In genomic region chr10:41385506-41386221, GRCm38 (mm10) we compare ENCODE assay signal across 7 mouse cellular contexts.
DNase-seq lines count a peak whose midpoint lies in the region.

No protein-coding gene starts in this region.

- DNase-seq in right cerebral cortex, postnatal 14 days: peak; percentile 12
- no peak for DNase-seq in right cerebral cortex, postnatal 4 days
- DNase-seq in c-Kit-positive CD71-positive TER-119-positive erythroid progenitor cells, embryonic 14.5 days (ENCODE audit: low spot score): peak; percentile 13
- peak; percentile 6 for DNase-seq in layer of hippocampus, adult 9-10 months (ENCODE audit: low spot score)
- peak; percentile 59 to 86 for DNase-seq in natural killer cell, adult 2 months (ENCODE audit: low spot score in 2 of 2)
- no peak for DNase-seq in ovary, postnatal 10 days (ENCODE audit: low spot score)
- no peak for DNase-seq in cerebellum, adult 11 months

Comparison
In these comparisons a context has a peak if more than half of its experiments do, and no peak if none do; other contexts are left out.
1. DNase-seq: peak in right cerebral cortex, postnatal 14 days (single experiment), c-Kit-positive CD71-positive TER-119-positive erythroid progenitor cells, embryonic 14.5 days (single experiment), layer of hippocampus, adult 9-10 months (single experiment) and natural killer cell, adult 2 months (2 of 2); none in right cerebral cortex, postnatal 4 days (single experiment), ovary, postnatal 10 days (single experiment) and cerebellum, adult 11 months (single experiment).